Mouse (Mus musculus): ENCODE data around the gene Macc1. TPM values are rescaled to one million over a fixed set of nuclear protein-coding genes. Genes with fewer than 3 reads are reported as not detected.

Gene Macc1
- polyA plus RNA-seq (2014; fragmentation: Illumina TruSeq; extraction: RNeasy Lipid Tissue Mini Kit (QIAGEN cat#74804)): 6.3 TPM

GRCm38 (mm10) chr12:119313970-119314369, at the start of gene Macc1:
Gene Macc1, plus strand, starts transcription at chr12:119314270.

Other genes with a start within 250 kb of the Macc1 start
- gene Itgb8, start 75.5 kb upstream of the Macc1 start, polyA plus RNA-seq (2014; fragmentation: Illumina TruSeq; extraction: RNeasy Lipid Tissue Mini Kit (QIAGEN cat#74804)): 17.8 TPM

All from ovary, adult 10 weeks (tissue).